Mouse (Mus musculus): Measurements from ENCODE around the gene Dkkl1. TPM values are rescaled to one million over a fixed set of nuclear protein-coding genes. Genes with fewer than 3 reads are reported as not detected.

Dkkl1 gene
- polyA plus RNA-seq, 1 experiment from 2014 or later: not detected

DNA sequence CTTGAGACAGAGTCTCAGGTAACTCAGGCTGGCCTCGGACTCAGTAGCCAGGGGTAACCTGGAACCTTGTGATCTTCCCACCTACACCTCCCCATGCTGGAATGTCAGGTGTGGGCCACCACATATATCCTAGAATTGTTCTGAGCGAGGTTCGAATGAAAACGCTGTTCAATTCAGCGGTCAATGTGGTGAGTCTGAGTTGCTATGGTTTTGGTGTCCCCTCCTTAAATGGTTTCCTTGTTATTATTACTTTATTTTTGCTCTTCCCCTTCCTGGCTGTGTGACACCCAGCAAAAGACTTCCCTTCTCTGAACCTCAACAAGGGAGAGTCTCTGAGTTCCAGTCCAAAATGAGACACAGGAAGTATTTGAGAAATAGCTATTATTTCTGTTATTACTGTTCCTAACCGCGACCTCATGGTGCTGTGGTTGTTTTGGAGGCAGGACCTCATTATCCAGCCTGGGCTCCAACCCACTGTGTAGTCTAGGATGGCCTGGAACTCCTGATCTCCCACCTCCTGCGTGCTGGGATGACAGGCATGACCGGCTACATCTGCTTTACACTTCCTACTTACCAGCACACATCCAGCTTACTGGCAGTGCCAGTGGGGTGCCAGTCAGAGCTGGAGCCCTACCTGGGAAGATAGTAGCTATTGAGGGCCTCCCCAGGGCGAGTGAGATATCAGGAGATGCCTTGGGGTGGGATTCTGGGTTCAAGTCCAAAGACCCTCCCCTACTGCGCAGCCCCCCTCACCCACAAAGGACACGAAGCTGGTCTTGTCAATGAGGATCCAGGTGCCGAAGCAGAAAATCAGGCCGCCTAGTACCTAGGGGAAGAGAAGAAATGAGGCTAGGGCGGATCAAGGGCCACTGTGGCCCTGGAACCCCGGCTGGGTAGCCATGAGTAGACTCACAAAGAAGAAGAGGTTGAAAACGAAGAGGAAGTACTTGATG is 26.1 kb upstream of the Dkkl1 start:
- DNase-seq (ENCODE audit: low read depth, low spot score): no peak
- ChIA-PET POLR2A (no interaction called here), CTCF (no interaction called here)
- ATAC-seq: no peak
- H3K27me3 ChIP-seq: peaks cover 4% of the 10 kb centered on the region
- no peak for TF ChIP-seq CTCF (IDR thresholded peaks at IDR 0.05)
- in situ Hi-C loops (cut with MboI; ENCODE audit: low pct_unique_long_range_greater_than_20kb): no loop called here

GRCm38 (mm10) chr7:45235656-45236180 is 23.8 kb upstream of the Dkkl1 start:
- no peak for TF ChIP-seq CTCF (IDR thresholded peaks at IDR 0.05)
- ChIA-PET POLR2A (no interaction called here), CTCF (no interaction called here)
- no peak for ATAC-seq
- in situ Hi-C loops (cut with MboI; ENCODE audit: low pct_unique_long_range_greater_than_20kb): no loop called here
- peaks cover 3% of the 10 kb centered on the region for H3K27me3 ChIP-seq
- DNase-seq (ENCODE audit: low read depth, low spot score): no peak

DNA sequence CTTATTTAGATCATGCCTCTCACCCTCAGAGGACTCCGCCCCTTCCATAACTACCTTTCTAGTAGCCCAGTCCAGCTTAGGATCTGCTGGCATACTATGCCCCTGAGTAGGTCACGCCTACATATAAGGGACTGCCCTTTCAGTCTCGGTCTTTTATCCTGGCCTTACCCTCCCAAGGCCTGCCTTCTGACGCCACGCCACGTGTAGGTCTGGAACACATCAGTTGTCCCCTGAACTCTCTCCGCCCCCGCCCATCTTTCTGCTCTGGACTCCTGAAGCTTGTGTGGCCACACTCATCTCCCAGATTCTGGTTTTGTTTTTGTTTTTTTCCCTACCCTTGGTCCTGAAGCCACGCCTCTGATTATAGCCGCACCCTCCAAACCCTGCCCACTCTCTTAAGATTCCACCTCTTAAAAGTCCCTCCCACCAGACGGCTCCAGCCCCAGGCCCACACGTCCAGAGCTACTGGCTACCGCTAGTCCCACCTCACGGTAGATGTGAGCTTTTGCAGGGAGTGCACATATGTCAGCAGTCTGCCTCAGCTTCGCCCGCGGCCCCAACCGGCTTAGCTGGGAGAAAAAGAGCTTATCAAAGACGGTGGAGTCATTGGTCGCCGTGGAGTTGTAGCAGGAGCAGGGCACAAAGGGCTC is 23.1 kb upstream of the Dkkl1 start:
- CTCF ChIA-PET: interaction anchor here (1.2 kb wide), 1 partner anchor 9 kb away, joined by 3 read pairs; no protein-coding TSS in a partner anchor

DNA sequence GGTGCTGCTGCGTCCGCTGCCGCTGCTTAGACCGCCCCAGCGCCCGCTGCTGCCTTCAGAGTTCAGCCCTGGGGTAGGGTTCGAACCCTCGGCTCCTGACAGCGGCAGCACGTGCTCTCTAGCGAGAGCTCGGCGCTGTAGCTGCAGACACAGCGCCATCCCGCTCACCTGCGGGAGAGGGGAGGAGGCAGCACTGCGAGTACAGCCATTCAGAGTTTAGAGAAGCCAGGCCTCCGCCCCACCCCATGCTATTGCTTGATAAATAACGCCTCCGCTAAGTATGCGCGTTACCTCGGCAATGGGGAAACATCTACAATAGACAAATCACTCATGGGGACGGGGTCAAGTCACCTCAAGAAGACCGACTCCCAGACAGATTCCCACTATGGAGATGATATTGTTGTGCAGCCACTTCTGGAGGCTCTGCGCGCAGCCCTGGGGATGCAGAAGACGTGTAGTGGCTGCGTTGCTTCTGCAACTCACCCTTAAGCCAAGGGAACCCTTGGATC is 22.4 kb upstream of the Dkkl1 start:
- ChIA-PET CTCF (interaction anchor here (1.2 kb wide), 1 partner anchor 9 kb away, joined by 3 read pairs; no protein-coding TSS in a partner anchor), POLR2A (no interaction called here)
- no peak for DNase-seq (ENCODE audit: low read depth, low spot score)
- ATAC-seq: no peak
- in situ Hi-C loops (cut with MboI; ENCODE audit: low pct_unique_long_range_greater_than_20kb): no loop called here
- no peaks in the 10 kb centered on the region for H3K27me3 ChIP-seq
- no peak for TF ChIP-seq CTCF (IDR thresholded peaks at IDR 0.05)

More for the DNA sequence above, 23.1 kb upstream of the Dkkl1 start:
- no peak for DNase-seq (ENCODE audit: low read depth, low spot score)
- POLR2A ChIA-PET: no interaction called here
- no peak for ATAC-seq
- H3K27me3 ChIP-seq: no peaks in the 10 kb centered on the region
- no peak for TF ChIP-seq CTCF (IDR thresholded peaks at IDR 0.05)
- in situ Hi-C loops (cut with MboI; ENCODE audit: low pct_unique_long_range_greater_than_20kb): no loop called here

DNA sequence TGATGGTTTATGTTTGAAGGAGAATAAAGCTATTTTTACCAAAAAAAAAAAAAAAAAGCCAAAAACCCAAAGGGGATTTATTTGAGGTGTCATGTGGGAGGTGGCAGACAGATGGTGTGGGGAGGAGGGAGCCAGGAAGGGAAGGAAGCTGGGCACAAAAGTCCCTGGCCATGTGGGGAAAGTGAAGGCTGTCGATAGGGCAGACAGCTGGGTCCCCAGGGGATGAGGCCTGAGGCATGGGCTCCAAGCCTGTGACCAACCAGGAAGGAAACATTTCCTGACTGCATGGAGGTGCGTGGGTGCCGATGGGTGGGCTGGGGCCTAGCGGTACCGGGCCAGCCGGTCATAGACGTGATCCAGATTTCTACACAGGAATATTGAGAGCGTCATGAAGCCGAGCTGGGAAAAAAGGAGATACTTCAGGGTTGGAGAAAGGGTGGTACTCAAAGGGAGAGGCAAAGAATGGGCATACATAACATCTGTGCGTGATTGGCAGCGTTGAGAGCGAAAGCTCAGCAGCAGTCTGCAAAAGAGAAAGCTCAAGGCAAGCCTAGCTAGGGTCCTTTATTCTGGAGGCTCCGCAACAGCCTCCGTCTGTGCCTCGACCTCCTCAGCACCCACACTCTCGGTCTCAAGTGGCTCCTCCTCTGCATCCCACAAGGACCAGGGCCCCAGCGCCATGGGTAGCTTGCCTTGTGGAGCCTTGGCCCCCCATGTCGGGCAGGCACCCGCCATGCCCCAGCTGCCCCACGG is 21.8 kb upstream of the Dkkl1 start:
- no peaks in the 10 kb centered on the region for H3K27me3 ChIP-seq
- DNase-seq (ENCODE audit: low read depth, low spot score) (no peak), ATAC-seq (no peak)
- no peak for TF ChIP-seq CTCF (IDR thresholded peaks at IDR 0.05)
- in situ Hi-C loops (cut with MboI; ENCODE audit: low pct_unique_long_range_greater_than_20kb): no loop called here
- POLR2A ChIA-PET: interaction anchor here (0.5 kb wide), 1 partner anchor 10 kb away, joined by 3 read pairs; no protein-coding TSS in a partner anchor
- CTCF ChIA-PET: interaction anchor here (1.1 to 1.2 kb wide), 2 partner anchors 8 to 76 kb away, joined by 3 read pairs; no protein-coding TSS in a partner anchor

GRCm38 (mm10) chr7:45232716-45233465 is 20.9 kb upstream of the Dkkl1 start:
- POLR2A ChIA-PET: no interaction called here
- DNase-seq (ENCODE audit: low read depth, low spot score): no peak

DNA sequence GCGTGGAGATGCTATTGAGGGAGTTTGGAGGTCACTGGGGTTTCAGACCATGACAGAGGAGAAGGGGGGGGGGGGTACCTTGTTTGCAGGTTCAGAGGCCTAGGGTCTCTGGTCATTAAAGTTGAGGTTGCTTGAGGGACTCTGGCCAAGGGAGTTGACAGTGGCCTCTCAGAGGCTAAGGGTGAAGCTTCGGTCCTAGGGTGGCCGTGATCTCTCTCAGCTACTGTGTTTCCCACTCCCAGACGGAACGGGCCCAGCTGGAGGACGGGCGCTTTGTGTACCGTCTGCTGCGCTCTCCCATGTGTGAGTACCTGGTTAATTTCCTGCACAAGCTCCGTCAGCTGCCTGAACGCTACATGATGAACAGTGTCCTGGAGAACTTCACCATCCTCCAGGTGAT is 20.0 kb upstream of the Dkkl1 start:
- ATAC-seq (no peak), DNase-seq (ENCODE audit: low read depth, low spot score) (no peak)
- POLR2A ChIA-PET: no interaction called here
- no peaks in the 10 kb centered on the region for H3K27me3 ChIP-seq
- in situ Hi-C loops (cut with MboI; ENCODE audit: low pct_unique_long_range_greater_than_20kb): no loop called here
- CTCF ChIA-PET: no interaction called here
- TF ChIP-seq CTCF (IDR thresholded peaks at IDR 0.05): no peak

More at GRCm38 (mm10) chr7:45232716-45233465, 20.9 kb upstream of the Dkkl1 start:
- TF ChIP-seq CTCF (IDR thresholded peaks at IDR 0.05): no peak
- no peaks in the 10 kb centered on the region for H3K27me3 ChIP-seq
- CTCF ChIA-PET: interaction anchor here (1.1 kb wide), 1 partner anchor 77 kb away, joined by 3 read pairs; no protein-coding TSS in a partner anchor
- no peak for ATAC-seq
- in situ Hi-C loops (cut with MboI; ENCODE audit: low pct_unique_long_range_greater_than_20kb): no loop called here

- DNase-seq (ENCODE audit: low read depth, low spot score) (no peak), ATAC-seq (no peak)
- POLR2A ChIA-PET: no interaction called here
- in situ Hi-C loops (cut with MboI; ENCODE audit: low pct_unique_long_range_greater_than_20kb): no loop called here
- CTCF ChIA-PET: no interaction called here
- TF ChIP-seq CTCF (IDR thresholded peaks at IDR 0.05): no peak
- no peaks in the 10 kb centered on the region for H3K27me3 ChIP-seq
Observed at GRCm38 (mm10) chr7:45231192-45231591, 19.2 kb upstream of the Dkkl1 start.

GRCm38 (mm10) chr7:45229459-45230203 is 17.7 kb upstream of the Dkkl1 start:
- ChIA-PET POLR2A (no interaction called here), CTCF (interaction anchor here (1.5 to 1.8 kb wide), 2 partner anchors 48 to 71 kb away, joined by 3 to 6 read pairs; partner anchors contain the start of gene Slc6a21)
- DNase-seq (ENCODE audit: low read depth, low spot score) (no peak), ATAC-seq (no peak)
- in situ Hi-C loops (cut with MboI; ENCODE audit: low pct_unique_long_range_greater_than_20kb): no loop called here
- no peak for TF ChIP-seq CTCF (IDR thresholded peaks at IDR 0.05)
- no peaks in the 10 kb centered on the region for H3K27me3 ChIP-seq

Measured in Patski (cell line).